Mouse (Mus musculus) ES-E14 (cell line): ENCODE results near the gene Susd4. TPM values are rescaled to one million over a fixed set of nuclear protein-coding genes. Genes with fewer than 3 reads are reported as not detected.

Source experiments
- DNase-seq: peaks from one replicate; pipeline ENCODE4 v3.0.0-alpha.2; 2013; ENCODE audit warnings: low read depth, low spot score
- H3K27ac ChIP-seq: 2 replicates; pipeline ENCODE4 v1.5.1; 2012; ENCODE audit warnings: low read depth, mild to moderate bottlenecking, low read length, moderate library complexity, mixed read lengths; ENCODE audit not compliant: poor library complexity, insufficient read depth, severe bottlenecking
- H3K36me3 ChIP-seq: 2 replicates; pipeline ENCODE4 v1.6.1; 2012; ENCODE audit warnings: mild to moderate bottlenecking, low read length, moderate library complexity, mixed read lengths; ENCODE audit not compliant: control insufficient read depth, poor library complexity, insufficient read depth, severe bottlenecking
- H3K4me1 ChIP-seq, 2 experiments: fragments of 150-350 bp in 1 of 2; sonication (generic) in 1 of 2; 2 replicates each; pipeline ENCODE4 v1.6.1; 2012; ENCODE audit warnings: low read length in 2 of 2, mild to moderate bottlenecking in 1 of 2, mixed read lengths in 1 of 2; ENCODE audit not compliant: control insufficient read depth in 2 of 2, insufficient read depth in 2 of 2, poor library complexity in 1 of 2
- H3K4me3 ChIP-seq, 2 experiments: fragments of 150-350 bp in 1 of 2; sonication (generic) in 1 of 2; 2 replicates each; pipeline ENCODE4 v1.5.1; 2012; ENCODE audit warnings: low read length in 2 of 2, low read depth in 1 of 2, mild to moderate bottlenecking in 1 of 2, mixed read lengths in 1 of 2; ENCODE audit not compliant: insufficient read depth in 1 of 2, poor library complexity in 1 of 2, severe bottlenecking in 1 of 2
- H3K9ac ChIP-seq: 2 replicates; pipeline ENCODE4 v1.6.1; 2012; ENCODE audit warnings: low read depth, mild to moderate bottlenecking, low read length, mixed read lengths; ENCODE audit not compliant: poor library complexity, insufficient read depth, severe bottlenecking
- H3K9me3 ChIP-seq: fragments of 150-350 bp; sonication (generic); 2 replicates; pipeline ENCODE4 v1.6.1; 2012; ENCODE audit warnings: low read depth, mild to moderate bottlenecking, low read length; ENCODE audit not compliant: control insufficient read depth, insufficient read depth
- CHD2 ChIP-seq: IDR thresholded peaks from 2 replicates; pipeline ENCODE4 v1.6.1; 2014; ENCODE audit warnings: mild to moderate bottlenecking, low read depth, low read length, inconsistent platforms
- HCFC1 ChIP-seq: IDR thresholded peaks from 2 replicates; pipeline ENCODE4 v1.6.1; 2012; ENCODE audit warnings: low read length, inconsistent platforms, borderline replicate concordance; ENCODE audit not compliant: insufficient read depth
- MAFK ChIP-seq: IDR thresholded peaks from 2 replicates; pipeline ENCODE4 v1.6.1; 2014; ENCODE audit warnings: mild to moderate bottlenecking, low read depth, low read length, inconsistent platforms; ENCODE audit not compliant: insufficient read depth
- ZC3H11A ChIP-seq: IDR thresholded peaks from 2 replicates; pipeline ENCODE4 v1.6.1; 2012; ENCODE audit warnings: low read depth, mild to moderate bottlenecking, inconsistent platforms, low read length, borderline replicate concordance
- ZNF384 ChIP-seq: IDR thresholded peaks from 2 replicates; pipeline ENCODE4 v1.6.1; 2012; ENCODE audit warnings: low read depth, low read length, inconsistent platforms
- in situ Hi-C, 2 experiments: fragments of 600-800 bp; cut with MboI; formaldehyde crosslinking; loops; one replicate each; pipeline ENCODE4 v1.15.1; 2025; ENCODE audit warnings: low sequenced_read_pairs in 2 of 2, inconsistent platforms in 1 of 2; ENCODE audit not compliant: unreplicated experiment in 2 of 2
- total RNA-seq: library from RNA; depleted of rRNA; stranded (reverse); fragments of 300-350 nt; gene quantifications from 2 replicates; pipeline ENCODE4 v1.2.3, GENCODE M21; 2012; rRNA removed

The Susd4 gene
- total RNA-seq, result 4.1 and 7.7 TPM in 2 replicates

GRCm38 (mm10) chr1:182763716-182764461, at the start of gene Susd4:
Gene Susd4, plus strand, starts transcription at chr1:182763860.
- DNase-seq, result peak; percentile 65
- H3K4me3 ChIP-seq, result peak within 1 kb of the TSS; percentile 67 to 90
- H3K9me3 ChIP-seq, result no peaks in the 10 kb centered on the region
- H3K9ac ChIP-seq, result peak within 1 kb of the TSS; percentile 38
- TF ChIP-seq CHD2 (no peak), MAFK (no peak), ZNF384 (no peak), ZC3H11A (no peak), HCFC1 (no peak)
- H3K27ac ChIP-seq, result no peak within 1 kb of the TSS
- H3K4me1 ChIP-seq, result peaks cover 0 to 9% of the 10 kb centered on the region in 2 experiments; a peak in 1 of 4 replicates
- no peaks in the 10 kb centered on the region for H3K36me3 ChIP-seq
- in situ Hi-C loops, result no loop called here

- no peak overlapping the region for H3K27ac ChIP-seq
- no peak overlapping the region for H3K4me3 ChIP-seq
- no peaks in the 10 kb centered on the region for H3K4me1 ChIP-seq
- no peaks in the 10 kb centered on the region for H3K9me3 ChIP-seq
- H3K9ac ChIP-seq, result no peak overlapping the region
- DNase-seq, result no peak
- no peaks in the 10 kb centered on the region for H3K36me3 ChIP-seq
- in situ Hi-C loops, result no loop called here
- TF ChIP-seq HCFC1, result no peak
- TF ChIP-seq ZNF384, result no peak
- TF ChIP-seq CHD2, result no peak
- TF ChIP-seq MAFK, result no peak
- TF ChIP-seq ZC3H11A, result no peak
These were observed 49.3 kb upstream of the Susd4 start for GRCm38 (mm10) chr1:182714236-182714935.

GRCm38 (mm10) chr1:182727541-182727940, 36.1 kb upstream of the Susd4 start:
- H3K4me1 ChIP-seq, result no peaks in the 10 kb centered on the region
- no peak for DNase-seq
- H3K4me3 ChIP-seq, result no peak overlapping the region
- no peak overlapping the region for H3K27ac ChIP-seq
- H3K36me3 ChIP-seq, result no peaks in the 10 kb centered on the region
- no peak for TF ChIP-seq ZNF384
- TF ChIP-seq ZC3H11A, result no peak
- TF ChIP-seq MAFK, result no peak
- TF ChIP-seq CHD2, result no peak
- TF ChIP-seq HCFC1, result no peak
- no peaks in the 10 kb centered on the region for H3K9me3 ChIP-seq
- H3K9ac ChIP-seq, result no peak overlapping the region
- in situ Hi-C loops, result no loop called here

GRCm38 (mm10) chr1:182729002-182729401, 34.7 kb upstream of the Susd4 start:
- Histone ChIP-seq H3K9ac (no peak overlapping the region), H3K27ac (no peak overlapping the region), H3K9me3 (no peaks in the 10 kb centered on the region), H3K4me3 (no peak overlapping the region), H3K4me1 (no peaks in the 10 kb centered on the region), H3K36me3 (no peaks in the 10 kb centered on the region)
- in situ Hi-C loops, result no loop called here
- no peak for TF ChIP-seq ZNF384
- no peak for DNase-seq
